Mouse (Mus musculus): Measurements from ENCODE around the gene Ptpn22. TPM values are rescaled to one million over a fixed set of nuclear protein-coding genes. Genes with fewer than 3 reads are reported as not detected.

Gene Ptpn22
- total RNA-seq, 2 experiments from 2014 or later: 0.89 to 0.92 TPM

DNA sequence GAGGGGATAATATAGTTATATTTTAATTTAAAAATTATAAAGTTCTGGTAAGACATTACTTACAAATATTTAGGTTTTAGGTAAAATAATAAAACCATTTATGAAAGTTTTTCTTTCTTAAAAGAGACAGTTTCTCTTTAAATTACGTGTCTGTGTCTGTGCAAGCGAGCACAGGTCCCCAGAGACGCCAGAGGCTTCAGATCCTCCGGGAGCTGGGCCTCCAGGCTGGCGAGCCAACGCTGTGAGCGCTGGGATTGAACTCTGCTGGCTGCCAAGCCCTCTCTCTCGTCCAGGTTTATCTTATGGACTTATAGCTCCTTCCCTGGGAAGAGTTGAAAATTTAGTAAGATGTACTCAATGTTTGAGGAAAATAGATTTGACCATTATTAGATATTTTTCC, 5.8 kb upstream of the Ptpn22 start:
- intact Hi-C loops (cut with DNase I): no loop called here
- no peak for DNase-seq (ENCODE audit: low spot score in 2 of 2)

DNA sequence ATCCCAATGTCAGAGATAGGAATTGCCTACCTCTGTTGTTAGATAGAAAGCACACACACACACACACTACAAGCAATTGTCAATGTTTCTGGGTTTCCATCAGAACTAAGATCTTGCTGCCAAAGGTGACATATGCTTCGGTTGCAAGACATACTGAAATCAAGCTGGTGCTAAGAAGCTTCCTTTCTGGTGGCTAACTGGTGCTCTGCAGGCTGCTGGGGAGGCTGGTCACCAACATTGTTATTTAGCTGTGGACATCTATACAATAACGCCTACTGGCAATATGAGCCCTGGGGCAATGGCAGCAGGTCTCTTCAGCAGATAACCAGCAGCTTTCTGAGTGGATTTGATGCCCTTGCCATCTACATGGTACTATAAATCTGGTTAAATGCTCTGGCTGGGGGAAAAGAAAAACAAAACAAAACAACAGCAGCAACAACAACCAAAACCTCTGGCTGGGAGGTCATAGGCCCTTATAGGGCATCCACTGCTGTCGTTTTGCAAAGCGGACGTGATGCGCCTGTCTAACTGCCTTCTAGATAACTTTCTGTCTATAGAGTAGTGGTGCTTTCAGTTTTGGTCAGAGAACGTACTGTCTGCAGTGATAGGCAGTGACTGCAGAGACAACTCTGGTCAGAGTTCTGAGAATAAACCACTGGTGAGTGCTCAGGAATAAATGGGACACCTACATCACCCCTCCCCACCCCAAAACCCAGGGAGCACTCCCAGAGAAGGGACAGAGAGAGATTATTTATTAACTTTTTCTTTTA, 2.4 kb upstream of the Ptpn22 start:
- intact Hi-C loops (cut with DNase I): no loop called here

DNA sequence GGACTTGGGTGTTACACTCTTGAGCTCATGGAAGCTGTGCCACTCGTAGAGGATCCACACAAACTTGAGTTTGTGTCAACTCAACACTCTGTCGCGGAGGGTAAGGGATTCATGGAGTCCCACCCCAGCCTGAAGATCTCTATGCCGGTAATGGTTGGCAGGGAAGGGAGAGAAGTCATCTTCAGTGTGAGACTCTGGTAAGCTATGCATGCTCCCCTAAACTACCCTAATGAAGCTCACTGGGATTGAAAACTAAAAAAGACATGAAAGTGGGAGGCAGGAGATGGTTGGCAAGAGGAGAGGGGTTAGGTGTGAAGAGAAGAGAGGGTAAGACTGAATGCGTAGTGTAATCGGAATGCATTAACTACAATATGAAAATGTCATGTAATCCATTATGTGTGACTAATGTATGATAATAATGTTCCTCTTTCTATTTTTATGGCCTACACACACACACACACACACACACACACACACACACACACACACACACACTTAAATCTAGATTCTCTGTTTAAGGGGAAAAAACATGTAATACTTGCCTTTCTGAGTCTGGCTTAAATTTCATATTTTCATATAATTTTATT, 1.5 kb upstream of the Ptpn22 start:
- intact Hi-C loops (cut with DNase I): no loop called here
- no peak for DNase-seq (ENCODE audit: low spot score in 2 of 2)

More for the DNA sequence above, 2.4 kb upstream of the Ptpn22 start:
- no peak for DNase-seq (ENCODE audit: low spot score in 2 of 2)

GRCm38 (mm10) chr3:103859851-103860391, 326 bp downstream of the Ptpn22 start:
- DNase-seq (ENCODE audit: low spot score in 2 of 2): peak; percentile 5 to 13
- intact Hi-C loops (cut with DNase I): no loop called here

GRCm38 (mm10) chr3:103862721-103863220, 3.2 kb downstream of the Ptpn22 start:
- no peak for DNase-seq (ENCODE audit: low spot score in 2 of 2)
- intact Hi-C loops (cut with DNase I): no loop called here

GRCm38 (mm10) chr3:103864200-103864599, 4.6 kb downstream of the Ptpn22 start:
- no peak for DNase-seq (ENCODE audit: low spot score in 2 of 2)
- intact Hi-C loops (cut with DNase I): no loop called here

DNA sequence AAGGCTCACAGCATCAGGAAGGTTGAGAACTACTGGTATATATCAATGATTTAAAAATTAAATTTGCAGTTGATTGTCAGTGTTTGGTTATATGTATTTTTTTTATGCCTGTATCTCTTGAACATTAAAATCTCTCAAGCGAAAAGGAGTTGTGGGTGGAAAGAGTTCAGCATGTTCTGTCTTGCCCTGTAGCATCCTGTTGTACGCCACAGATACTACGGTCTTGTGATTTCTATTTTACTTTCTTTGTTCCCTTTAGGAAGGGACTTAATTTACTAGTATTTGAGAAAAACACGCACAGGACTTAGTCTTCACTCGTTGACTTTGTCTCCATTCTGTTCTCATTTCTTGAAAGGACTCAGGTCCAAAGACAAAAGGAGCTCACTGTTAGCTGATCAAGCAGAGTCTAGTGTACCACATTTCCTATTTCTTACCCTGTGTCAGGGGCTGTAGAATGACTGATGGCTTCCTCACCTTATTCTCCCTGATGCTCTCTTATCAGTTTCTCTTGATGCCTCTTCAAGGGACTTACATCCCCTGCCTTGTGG, 7.9 kb downstream of the Ptpn22 start:
- DNase-seq (ENCODE audit: low spot score in 2 of 2): no peak
- intact Hi-C loops (cut with DNase I): no loop called here

DNA sequence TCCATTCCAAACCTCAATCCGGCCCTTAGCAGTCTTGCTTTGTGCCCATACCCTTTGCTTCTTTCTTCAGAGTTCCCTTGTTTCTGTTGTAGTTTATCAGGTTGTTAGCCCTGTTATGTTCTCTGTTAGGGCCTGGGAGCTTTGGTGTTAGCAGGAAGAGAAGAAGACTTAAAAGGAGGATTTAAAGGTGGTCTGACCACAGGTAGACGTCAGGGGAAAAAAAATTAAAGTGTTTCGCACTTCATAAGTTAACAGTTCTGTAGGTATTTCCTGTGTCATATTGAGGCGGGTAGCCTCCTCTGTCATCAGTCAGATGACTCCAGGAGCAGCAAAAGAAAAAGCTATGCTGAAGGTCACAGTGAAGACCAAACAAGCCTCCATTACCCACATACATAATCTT, 8.4 kb downstream of the Ptpn22 start:
- DNase-seq (ENCODE audit: low spot score in 2 of 2): no peak
- intact Hi-C loops (cut with DNase I): no loop called here

- intact Hi-C loops (cut with DNase I): no loop called here
- DNase-seq (ENCODE audit: low spot score in 2 of 2): no peak
These were observed 13.1 kb downstream of the Ptpn22 start for GRCm38 (mm10) chr3:103872663-103873098.

- intact Hi-C loops (cut with DNase I): no loop called here
- no peak for DNase-seq (ENCODE audit: low spot score in 2 of 2)
These were observed 14.7 kb downstream of the Ptpn22 start for GRCm38 (mm10) chr3:103874329-103874728.

DNA sequence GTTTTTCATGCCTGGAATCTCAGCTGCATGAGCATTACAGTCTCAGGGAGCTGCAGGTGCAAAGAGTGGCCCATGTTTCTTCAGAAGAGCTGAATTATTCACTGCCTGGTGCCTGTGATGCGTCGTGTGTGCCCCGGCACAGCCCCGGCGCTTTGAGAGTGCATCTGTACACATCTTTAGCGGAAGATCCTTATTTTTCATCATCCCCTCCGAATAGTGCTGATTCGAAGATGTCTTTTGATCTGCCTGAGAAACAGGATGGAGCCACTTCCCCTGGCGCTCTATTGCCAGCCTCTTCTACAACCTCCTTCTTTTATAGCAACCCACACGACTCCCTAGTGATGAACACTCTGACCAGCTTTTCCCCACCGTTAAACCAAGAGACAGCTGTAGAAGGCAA, 26.4 kb downstream of the Ptpn22 start:
- intact Hi-C loops (cut with DNase I): loop anchor here (5.0 kb wide), 1 partner anchor 69 kb away; no protein-coding TSS in a partner anchor
- DNase-seq (ENCODE audit: low spot score in 2 of 2): no peak

DNA sequence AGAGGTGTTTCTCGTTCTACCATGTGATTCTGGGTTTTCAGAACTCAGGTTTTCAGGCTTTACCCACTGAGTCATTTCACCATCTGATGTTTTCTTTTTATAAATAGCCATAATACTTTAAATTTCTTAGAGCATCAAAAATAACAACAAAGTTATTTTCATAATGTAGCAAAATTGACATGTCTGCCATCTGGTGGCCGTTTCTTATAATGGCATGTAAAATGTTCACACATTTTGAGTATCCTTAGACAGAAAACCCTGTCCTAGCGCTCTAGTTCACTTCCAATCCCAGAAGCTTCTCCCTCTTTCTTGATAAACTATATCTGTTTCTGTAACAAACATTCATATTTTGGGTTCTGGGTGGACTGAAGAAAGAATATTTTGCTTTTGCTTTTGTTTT, 28.0 kb downstream of the Ptpn22 start:
- intact Hi-C loops (cut with DNase I): loop anchor here (5.0 kb wide), 1 partner anchor 70 kb away; no protein-coding TSS in a partner anchor
- peak; percentile 66 to 76 for DNase-seq (ENCODE audit: low spot score in 2 of 2)

DNA sequence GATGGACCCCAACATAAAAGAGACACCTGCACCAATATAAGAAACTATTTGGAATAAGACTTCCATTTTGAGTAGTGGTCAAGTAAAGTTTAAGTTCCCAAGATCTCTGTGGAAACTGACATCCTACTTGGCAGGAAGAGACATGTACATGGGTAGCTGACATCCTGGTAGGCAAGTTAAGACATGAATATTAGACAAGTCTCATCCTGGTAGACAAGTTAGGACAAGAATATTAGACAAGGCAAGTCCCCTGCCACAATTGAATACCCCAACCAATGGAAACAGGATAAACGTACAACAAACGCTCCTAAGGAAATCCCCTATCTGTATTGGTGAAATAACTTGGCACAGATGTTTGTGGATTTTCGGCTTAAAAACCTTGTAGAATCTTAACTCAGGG, 33.8 kb downstream of the Ptpn22 start:
- intact Hi-C loops (cut with DNase I): no loop called here
- DNase-seq (ENCODE audit: low spot score in 2 of 2): no peak

DNA sequence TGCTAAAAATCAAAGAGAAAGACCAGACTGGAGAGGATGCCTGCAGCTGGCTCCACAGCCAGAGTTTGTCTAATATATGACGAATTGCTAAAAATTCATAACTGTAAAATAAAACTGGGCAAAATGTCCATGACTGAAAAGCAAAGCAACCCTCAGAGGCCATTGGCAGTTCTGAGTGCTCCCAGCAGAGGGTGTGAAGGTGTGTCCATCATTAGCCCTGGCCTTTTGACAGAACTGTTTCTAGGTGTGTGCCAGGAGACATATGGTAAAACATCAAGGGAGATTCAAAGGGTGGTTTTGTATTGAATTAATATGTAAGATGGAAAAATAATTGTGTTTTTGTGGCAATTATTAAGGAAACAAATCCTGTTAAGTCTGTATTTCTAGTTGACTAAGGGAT, 45.1 kb downstream of the Ptpn22 start:
- intact Hi-C loops (cut with DNase I): no loop called here

DNA sequence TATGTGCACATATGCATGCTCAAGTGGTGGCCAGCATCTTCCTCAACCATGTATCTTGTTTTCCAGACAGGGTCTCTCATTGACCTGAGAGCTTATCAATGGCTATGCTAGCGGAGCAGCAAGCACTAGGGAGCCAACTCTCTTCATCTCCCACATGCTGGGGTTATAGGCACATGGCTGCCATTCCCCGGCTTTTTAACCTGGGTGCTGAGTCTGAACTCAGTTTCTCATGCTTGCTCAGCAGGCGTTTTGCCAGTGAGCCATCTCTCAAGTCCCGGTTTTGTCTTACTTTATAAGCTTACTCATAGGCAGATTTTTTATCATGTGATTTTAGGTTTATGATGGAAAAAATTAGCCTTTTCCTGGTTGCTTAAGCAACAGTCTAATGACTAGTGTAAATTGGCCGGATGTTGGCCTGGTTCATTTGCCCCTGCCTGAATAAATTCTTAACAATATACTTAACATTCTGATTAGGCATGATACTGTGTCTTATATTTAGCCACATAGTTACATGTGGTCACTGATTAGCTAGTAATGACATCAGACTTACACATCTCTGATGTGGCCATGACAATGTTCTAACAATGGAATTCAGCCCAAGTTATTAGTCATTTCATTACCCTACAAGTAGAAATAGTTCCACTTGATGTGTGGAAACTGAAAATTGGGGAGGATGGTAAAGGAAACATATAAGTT, 47.9 kb downstream of the Ptpn22 start:
- intact Hi-C loops (cut with DNase I): no loop called here
- no peak for DNase-seq (ENCODE audit: low spot score in 2 of 2)

More for the DNA sequence above, 45.1 kb downstream of the Ptpn22 start:
- no peak for DNase-seq (ENCODE audit: low spot score in 2 of 2)

GRCm38 (mm10) chr3:103908781-103909180, 49.2 kb downstream of the Ptpn22 start:
- intact Hi-C loops (cut with DNase I): no loop called here
- no peak for DNase-seq (ENCODE audit: low spot score in 2 of 2)

GRCm38 (mm10) chr3:103913451-103913961, 53.9 kb downstream of the Ptpn22 start:
- no peak for DNase-seq (ENCODE audit: low spot score in 2 of 2)
- intact Hi-C loops (cut with DNase I): no loop called here

DNA sequence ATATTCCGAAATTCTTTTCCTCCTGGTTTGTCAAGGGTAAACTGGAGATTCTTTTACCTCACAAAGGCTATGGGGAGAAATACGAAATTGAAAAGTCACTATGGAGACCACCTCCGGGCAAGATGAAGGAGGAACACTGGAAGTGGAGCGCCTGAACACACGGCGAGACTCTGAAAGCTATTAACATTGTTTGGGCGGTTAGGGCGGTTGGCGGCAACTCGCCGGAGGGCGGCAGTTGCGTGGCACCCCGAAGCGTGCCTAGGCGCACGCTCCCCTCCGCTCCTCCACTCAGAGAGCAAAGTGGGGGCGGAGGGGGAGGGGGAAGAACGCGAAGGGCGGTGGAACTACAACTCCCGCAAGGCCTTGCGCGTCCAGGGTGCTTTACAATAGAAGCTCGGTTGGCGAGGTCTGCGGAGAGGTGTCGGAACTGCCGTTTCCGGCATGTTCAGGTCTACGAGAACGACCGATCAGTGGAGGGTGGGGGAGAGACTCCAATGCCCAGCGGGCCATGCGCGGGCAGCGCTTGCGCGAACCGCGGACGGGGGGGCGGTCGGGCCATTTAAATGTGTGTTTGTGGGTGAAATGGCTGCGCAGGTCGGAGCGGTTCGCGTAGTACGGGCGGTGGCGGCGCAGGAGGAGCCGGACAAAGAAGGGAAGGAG, 54.5 kb downstream of the Ptpn22 start, which contains the start of gene Rsbn1:
Gene Rsbn1 (plus strand): TSS at position 111 of the 660 bp plus-strand sequence.
- peak; percentile 97 to 99 for DNase-seq (ENCODE audit: low spot score in 2 of 2)
- intact Hi-C loops (cut with DNase I): loop anchor here (2.0 kb wide), 1 partner anchor 55 kb away; the partner anchor contains the start of gene Phtf1
